Mouse (Mus musculus): Measurements from ENCODE around the gene Gbf1. TPM values are rescaled to one million over a fixed set of nuclear protein-coding genes. Genes with fewer than 3 reads are reported as not detected.

The Gbf1 gene
- polyA plus RNA-seq, 1 experiment = 457 TPM

GRCm38 (mm10) chr19:46240246-46240645 is 87.9 kb downstream of the Gbf1 start:
- Histone ChIP-seq H3K36me3 (replicated peaks; ENCODE audit: low read length) (peaks cover 26% of the 10 kb centered on the region), H3K4me3 (replicated peaks) (no peak overlapping the region), H3K27me3 (replicated peaks) (no peaks in the 10 kb centered on the region), H3K9me3 (peaks cover 4% of the 10 kb centered on the region; the same call in 1 of the 2 replicates), H3K4me1 (peaks cover 20% of the 10 kb centered on the region)
- TF ChIP-seq FLI1 (IDR thresholded peaks at IDR 0.05; ENCODE audit: low read length) (no peak), GATA1 (IDR thresholded peaks at IDR 0.05; ENCODE audit: borderline replicate concordance, low read length) (no peak)

GRCm38 (mm10) chr19:46242416-46242815 is 90.1 kb downstream of the Gbf1 start:
- Histone ChIP-seq H3K36me3 (replicated peaks; ENCODE audit: low read length) (peaks cover 27% of the 10 kb centered on the region), H3K27me3 (replicated peaks) (no peaks in the 10 kb centered on the region), H3K4me3 (replicated peaks) (no peak overlapping the region), H3K4me1 (peaks cover 25% of the 10 kb centered on the region), H3K9me3 (peaks cover 4% of the 10 kb centered on the region; the same call in 1 of the 2 replicates)
- TF ChIP-seq GATA1 (IDR thresholded peaks at IDR 0.05; ENCODE audit: borderline replicate concordance, low read length) (no peak), FLI1 (IDR thresholded peaks at IDR 0.05; ENCODE audit: low read length) (no peak)

GRCm38 (mm10) chr19:46244628-46245027 is 92.3 kb downstream of the Gbf1 start:
- H3K4me1 ChIP-seq = peaks cover 34% of the 10 kb centered on the region
- TF ChIP-seq GATA1 (IDR thresholded peaks at IDR 0.05; ENCODE audit: borderline replicate concordance, low read length) = no peak
- TF ChIP-seq FLI1 (IDR thresholded peaks at IDR 0.05; ENCODE audit: low read length) = no peak
- no peak overlapping the region for H3K4me3 ChIP-seq (replicated peaks)
- H3K27me3 ChIP-seq (replicated peaks) = no peaks in the 10 kb centered on the region
- peaks cover 4% of the 10 kb centered on the region; the same call in 1 of the 2 replicates for H3K9me3 ChIP-seq
- H3K36me3 ChIP-seq (replicated peaks; ENCODE audit: low read length) = peaks cover 40% of the 10 kb centered on the region

GRCm38 (mm10) chr19:46248991-46249390 is 96.7 kb downstream of the Gbf1 start:
- peaks cover 22% of the 10 kb centered on the region for H3K4me1 ChIP-seq
- no peak overlapping the region for H3K4me3 ChIP-seq (replicated peaks)
- TF ChIP-seq GATA1 (IDR thresholded peaks at IDR 0.05; ENCODE audit: borderline replicate concordance, low read length) (no peak), FLI1 (IDR thresholded peaks at IDR 0.05; ENCODE audit: low read length) (no peak)
- H3K9me3 ChIP-seq = no peaks in the 10 kb centered on the region
- peaks cover 61% of the 10 kb centered on the region for H3K36me3 ChIP-seq (replicated peaks; ENCODE audit: low read length)
- H3K27me3 ChIP-seq (replicated peaks) = no peaks in the 10 kb centered on the region

- Histone ChIP-seq H3K27me3 (replicated peaks) (no peaks in the 10 kb centered on the region), H3K9me3 (no peaks in the 10 kb centered on the region), H3K4me3 (replicated peaks) (no peak overlapping the region), H3K36me3 (replicated peaks; ENCODE audit: low read length) (peaks cover 88% of the 10 kb centered on the region), H3K4me1 (peaks cover 12% of the 10 kb centered on the region)
- no peak for TF ChIP-seq GATA1 (IDR thresholded peaks at IDR 0.05; ENCODE audit: borderline replicate concordance, low read length)
- no peak for TF ChIP-seq FLI1 (IDR thresholded peaks at IDR 0.05; ENCODE audit: low read length)
Observed at GRCm38 (mm10) chr19:46254163-46254752, 101.9 kb downstream of the Gbf1 start.

- TF ChIP-seq FLI1 (IDR thresholded peaks at IDR 0.05; ENCODE audit: low read length) (no peak), GATA1 (IDR thresholded peaks at IDR 0.05; ENCODE audit: borderline replicate concordance, low read length) (no peak)
- Histone ChIP-seq H3K4me1 (no peaks in the 10 kb centered on the region), H3K27me3 (replicated peaks) (no peaks in the 10 kb centered on the region), H3K9me3 (no peaks in the 10 kb centered on the region), H3K36me3 (replicated peaks; ENCODE audit: low read length) (peaks cover 100% of the 10 kb centered on the region), H3K4me3 (replicated peaks) (no peak overlapping the region)
Observed at GRCm38 (mm10) chr19:46264762-46265161, 112.5 kb downstream of the Gbf1 start.

GRCm38 (mm10) chr19:46275307-46275706 is 123.0 kb downstream of the Gbf1 start:
- H3K4me3 ChIP-seq (replicated peaks) = no peak overlapping the region
- no peaks in the 10 kb centered on the region for H3K27me3 ChIP-seq (replicated peaks)
- no peaks in the 10 kb centered on the region for H3K4me1 ChIP-seq
- TF ChIP-seq FLI1 (IDR thresholded peaks at IDR 0.05; ENCODE audit: low read length) (no peak), GATA1 (IDR thresholded peaks at IDR 0.05; ENCODE audit: borderline replicate concordance, low read length) (no peak)
- no peaks in the 10 kb centered on the region for H3K9me3 ChIP-seq
- H3K36me3 ChIP-seq (replicated peaks; ENCODE audit: low read length) = peaks cover 89% of the 10 kb centered on the region

GRCm38 (mm10) chr19:46282081-46282849 is 130.0 kb downstream of the Gbf1 start:
- Histone ChIP-seq H3K36me3 (replicated peaks; ENCODE audit: low read length) (peaks cover 96% of the 10 kb centered on the region), H3K4me3 (replicated peaks) (no peak overlapping the region), H3K9me3 (peaks cover 4% of the 10 kb centered on the region; the same call in 1 of the 2 replicates), H3K4me1 (no peaks in the 10 kb centered on the region), H3K27me3 (replicated peaks) (no peaks in the 10 kb centered on the region)
- TF ChIP-seq FLI1 (IDR thresholded peaks at IDR 0.05; ENCODE audit: low read length) (no peak), GATA1 (IDR thresholded peaks at IDR 0.05; ENCODE audit: borderline replicate concordance, low read length) (no peak)

GRCm38 (mm10) chr19:46284686-46285085 is 132.4 kb downstream of the Gbf1 start:
- Histone ChIP-seq H3K36me3 (replicated peaks; ENCODE audit: low read length) (peaks cover 77% of the 10 kb centered on the region), H3K9me3 (peaks cover 4% of the 10 kb centered on the region; the same call in 1 of the 2 replicates), H3K27me3 (replicated peaks) (peaks cover 4% of the 10 kb centered on the region), H3K4me3 (replicated peaks) (no peak overlapping the region), H3K4me1 (no peaks in the 10 kb centered on the region)
- TF ChIP-seq GATA1 (IDR thresholded peaks at IDR 0.05; ENCODE audit: borderline replicate concordance, low read length) = no peak

GRCm38 (mm10) chr19:46285631-46286030 is 133.3 kb downstream of the Gbf1 start:
- peaks cover 9% of the 10 kb centered on the region for H3K27me3 ChIP-seq (replicated peaks)
- no peak overlapping the region for H3K4me3 ChIP-seq (replicated peaks)
- no peaks in the 10 kb centered on the region for H3K4me1 ChIP-seq
- H3K36me3 ChIP-seq (replicated peaks; ENCODE audit: low read length) = peaks cover 67% of the 10 kb centered on the region
- no peak for TF ChIP-seq FLI1 (IDR thresholded peaks at IDR 0.05; ENCODE audit: low read length)
- no peak for TF ChIP-seq GATA1 (IDR thresholded peaks at IDR 0.05; ENCODE audit: borderline replicate concordance, low read length)
- peaks cover 4% of the 10 kb centered on the region; the same call in 1 of the 2 replicates for H3K9me3 ChIP-seq

All from megakaryocyte, embryonic 14.5 days (primary cell).